Mouse (Mus musculus) gastrocnemius, adult 2 months (tissue): ENCODE measurements at regions not wholly inside any gene's neighbourhood (a gene's known extent, or its start where the extent isn't known, plus 50 kb on each side); places are given as distances from the start of the nearest gene placed in this dataset.

Source experiments
- DNase-seq: peaks from one replicate; pipeline ENCODE4 v3.0.0; 2022
- H3K27ac ChIP-seq: fragments of 200-600 bp; 2 replicates; pipeline ENCODE4 v1.8.1; 2022; ENCODE audit warnings: mild to moderate bottlenecking
- H3K4me3 ChIP-seq: fragments of 200-600 bp; 2 replicates; pipeline ENCODE4 v1.8.1; 2022; ENCODE audit warnings: mild to moderate bottlenecking, moderate library complexity
- CTCF ChIP-seq: fragments of 200-600 bp; IDR thresholded peaks from 2 replicates; pipeline ENCODE4 v1.8.1; 2022; ENCODE audit warnings: antibody characterized with exemption, mild to moderate bottlenecking, moderate library complexity
- intact Hi-C: fragments of 180-260 bp; cut with DNase I; formaldehyde crosslinking; loops from one replicate; pipeline ENCODE4 v1.15.1; 2025

- no peak for DNase-seq
- H3K27ac ChIP-seq = no peak overlapping the region
- intact Hi-C loops = no loop called here
- H3K4me3 ChIP-seq = no peak overlapping the region
- TF ChIP-seq CTCF = no peak
Measured at GRCm38 (mm10) chr6:145310601-145311000, 60.6 kb upstream of the Kras start.

GRCm38 (mm10) chr6:145309025-145309424 is 59.0 kb upstream of the Kras start:
- H3K4me3 ChIP-seq = no peak overlapping the region
- TF ChIP-seq CTCF = no peak
- H3K27ac ChIP-seq = no peak overlapping the region
- DNase-seq = no peak
- intact Hi-C loops = no loop called here

GRCm38 (mm10) chr6:145307237-145307636 is 57.2 kb upstream of the Kras start:
- no peak for TF ChIP-seq CTCF
- DNase-seq = no peak
- no peak overlapping the region for H3K4me3 ChIP-seq
- no peak overlapping the region for H3K27ac ChIP-seq
- intact Hi-C loops = no loop called here

- no peak for DNase-seq
- Histone ChIP-seq H3K4me3 (no peak overlapping the region), H3K27ac (no peak overlapping the region)
- intact Hi-C loops = no loop called here
- no peak for TF ChIP-seq CTCF
Measured at GRCm38 (mm10) chr6:145306331-145307124, 56.5 kb upstream of the Kras start.

- no peak for TF ChIP-seq CTCF
- intact Hi-C loops = no loop called here
- Histone ChIP-seq H3K27ac (no peak overlapping the region), H3K4me3 (no peak overlapping the region)
- DNase-seq = no peak
Measured at GRCm38 (mm10) chr6:145305669-145306068, 55.6 kb upstream of the Kras start.

- Histone ChIP-seq H3K27ac (peak overlapping the region; percentile 31), H3K4me3 (peak overlapping the region; percentile 54)
- DNase-seq = peak; percentile 43
Measured at GRCm38 (mm10) chr6:145303641-145304070, 53.6 kb upstream of the Kras start.

GRCm38 (mm10) chr6:145302907-145303640 is 53.0 kb upstream of the Kras start:
- no peak for DNase-seq
- H3K27ac ChIP-seq = peak overlapping the region; percentile 31

More at GRCm38 (mm10) chr6:145303641-145304070, 53.6 kb upstream of the Kras start:
- TF ChIP-seq CTCF = no peak
- intact Hi-C loops = no loop called here

GRCm38 (mm10) chr6:145302105-145302504 is 52.1 kb upstream of the Kras start:
- no peak for TF ChIP-seq CTCF
- intact Hi-C loops = no loop called here
- no peak overlapping the region for H3K27ac ChIP-seq
- DNase-seq = no peak
- no peak overlapping the region for H3K4me3 ChIP-seq

More at GRCm38 (mm10) chr6:145302907-145303640, 53.0 kb upstream of the Kras start:
- TF ChIP-seq CTCF = no peak
- intact Hi-C loops = no loop called here
- H3K4me3 ChIP-seq = peak overlapping the region; percentile 54

GRCm38 (mm10) chr6:145300266-145300858 is 50.3 kb upstream of the Kras start:
- no peak for DNase-seq
- no peak overlapping the region for H3K4me3 ChIP-seq
- TF ChIP-seq CTCF = no peak
- H3K27ac ChIP-seq = no peak overlapping the region
- intact Hi-C loops = no loop called here
